Comparison of ENCODE assay signal across 8 mouse cellular contexts in genomic region chr10:23786631-23787038, GRCm38 (mm10). TPM values are rescaled to one million over a fixed set of nuclear protein-coding genes. Genes with fewer than 3 reads are reported as not detected.
DNase-seq lines count a peak whose midpoint lies in the region; ATAC-seq and TF ChIP-seq lines count a peak whose summit lies in the region.
"Not testable (repeated sequence)": the region's sequence is repeated elsewhere in the genome, so short reads cannot be mapped to it uniquely, and the experiment has no call there.

No protein-coding gene starts in this region.

- not testable (repeated sequence) for H3K9me3 ChIP-seq in forebrain, embryonic 12.5 days; heart, embryonic 15.5 days (replicated peaks); intestine, postnatal 0 days (ENCODE audit: control insufficient read depth); limb, embryonic 15.5 days

- ATAC-seq in forebrain, embryonic 12.5 days (ENCODE audit: low FRiP score), result peak; percentile 65
- ATAC-seq in heart, embryonic 15.5 days (replicated peaks; ENCODE audit: insufficient number of reproducible peaks, insufficient read depth, low FRiP score, low read depth), result peak; percentile 14
- peak; percentile 35 for ATAC-seq in intestine, postnatal 0 days
- 0 out of 2 replicates have a peak, but pooled peaks have one; percentile 25 for ATAC-seq in limb, embryonic 15.5 days (ENCODE audit: insufficient number of reproducible peaks, low FRiP score, low TSS enrichment, low read depth)
- peak; percentile 49 for ATAC-seq in megakaryocyte, adult 5-6 weeks (ENCODE audit: poor library complexity, severe bottlenecking)

- TF ChIP-seq POLR2A in bone marrow macrophage, adult 2 months (IDR thresholded peaks at IDR 0.05; ENCODE audit: borderline replicate concordance, low read depth, low read length); olfactory bulb, adult 2 months (IDR thresholded peaks at IDR 0.05; ENCODE audit: insufficient read depth, low read depth, low read length): not testable (repeated sequence)

- not testable (repeated sequence) for H3K4me1 ChIP-seq in bone marrow macrophage, adult 2 months (ENCODE audit: control insufficient read depth, insufficient read depth, low read length); intestine, postnatal 0 days (replicated peaks; ENCODE audit: control insufficient read depth, insufficient read depth, low read length); olfactory bulb, adult 2 months (ENCODE audit: control insufficient read depth, insufficient read depth, low read length)
- H3K4me1 ChIP-seq in forebrain, embryonic 12.5 days, result peaks cover 20% of the 10 kb centered on the region
- H3K4me1 ChIP-seq in heart, embryonic 15.5 days (replicated peaks), result peaks cover 35% of the 10 kb centered on the region
- H3K4me1 ChIP-seq in limb, embryonic 15.5 days, result peaks cover 27% of the 10 kb centered on the region

- peak overlapping the region; percentile 77 for H3K27ac ChIP-seq in bone marrow macrophage, adult 2 months (ENCODE audit: insufficient read depth, low read depth, low read length)
- H3K27ac ChIP-seq in forebrain, embryonic 12.5 days, result peak overlapping the region; percentile 59; the same call in 1 of the 2 replicates
- peak overlapping the region; percentile 72 for H3K27ac ChIP-seq in heart, embryonic 15.5 days
- H3K27ac ChIP-seq in intestine, postnatal 0 days (ENCODE audit: low read depth, low read length), result peak overlapping the region; percentile 58; the same call in 1 of the 2 replicates
- H3K27ac ChIP-seq in limb, embryonic 15.5 days, result peak overlapping the region; percentile 71
- peak overlapping the region; percentile 32; the same call in 1 of the 2 replicates for H3K27ac ChIP-seq in olfactory bulb, adult 2 months (ENCODE audit: insufficient read depth, low read depth, low read length)

- TF ChIP-seq CTCF in bone marrow macrophage, adult 2 months (IDR thresholded peaks at IDR 0.05; ENCODE audit: low read depth, low read length); intestine, postnatal 0 days (IDR thresholded peaks at IDR 0.05; ENCODE audit: low read depth); olfactory bulb, adult 2 months (IDR thresholded peaks at IDR 0.05; ENCODE audit: insufficient read depth, low read depth, low read length): not testable (repeated sequence)

- H3K4me3 ChIP-seq in bone marrow macrophage, adult 2 months (ENCODE audit: insufficient read depth, low read length), result peak overlapping the region; percentile 88
- H3K4me3 ChIP-seq in forebrain, embryonic 12.5 days (replicated peaks), result peak overlapping the region; percentile 85
- H3K4me3 ChIP-seq in heart, embryonic 15.5 days, result peak overlapping the region; percentile 96
- peak overlapping the region; percentile 72 for H3K4me3 ChIP-seq in intestine, postnatal 0 days (ENCODE audit: low read depth, low read length)
- peak overlapping the region; percentile 85 for H3K4me3 ChIP-seq in limb, embryonic 15.5 days
- H3K4me3 ChIP-seq in olfactory bulb, adult 2 months (ENCODE audit: insufficient read depth, low read depth, low read length), result peak overlapping the region; percentile 70

- peak; percentile 24 for DNase-seq in 3T3-L1 (ENCODE audit: low read depth, low spot score)

- H3K36me3 ChIP-seq in forebrain, embryonic 12.5 days (replicated peaks), result peaks cover 35% of the 10 kb centered on the region
- peaks cover 27% of the 10 kb centered on the region for H3K36me3 ChIP-seq in heart, embryonic 15.5 days
- peaks cover 23% of the 10 kb centered on the region for H3K36me3 ChIP-seq in intestine, postnatal 0 days (ENCODE audit: control insufficient read depth, insufficient read depth)
- H3K36me3 ChIP-seq in limb, embryonic 15.5 days, result peaks cover 36% of the 10 kb centered on the region

- peak overlapping the region; percentile 88 for H3K9ac ChIP-seq in forebrain, embryonic 12.5 days
- H3K9ac ChIP-seq in heart, embryonic 15.5 days, result peak overlapping the region; percentile 98
- peak overlapping the region; percentile 78 for H3K9ac ChIP-seq in intestine, postnatal 0 days (ENCODE audit: low read depth, low read length)
- peak overlapping the region; percentile 84 for H3K9ac ChIP-seq in limb, embryonic 15.5 days

- WGBS in forebrain, embryonic 12.5 days, result under 1% methylated on average over 23 of the region's 23 CpGs
- WGBS in heart, embryonic 15.5 days, result under 1% methylated on average over 23 of the region's 23 CpGs
- WGBS in intestine, postnatal 0 days, result under 1% methylated on average over 23 of the region's 23 CpGs
- WGBS in limb, embryonic 15.5 days, result under 1% methylated on average over 23 of the region's 23 CpGs
- under 1% methylated on average over 23 of the region's 23 CpGs for WGBS in olfactory bulb, adult 2 months

- not testable (repeated sequence) for H3K27me3 ChIP-seq in forebrain, embryonic 12.5 days; heart, embryonic 15.5 days; intestine, postnatal 0 days (replicated peaks; ENCODE audit: control insufficient read depth, insufficient read depth, low read length); limb, embryonic 15.5 days

- H3K4me2 ChIP-seq in forebrain, embryonic 12.5 days, result peak overlapping the region; percentile 92
- peak overlapping the region; percentile 76 for H3K4me2 ChIP-seq in heart, embryonic 15.5 days
- peak overlapping the region; percentile 67 for H3K4me2 ChIP-seq in intestine, postnatal 0 days (replicated peaks; ENCODE audit: low read depth)
- peak overlapping the region; percentile 60 for H3K4me2 ChIP-seq in limb, embryonic 15.5 days

RNA-seq across cellular contexts. Expression of gene Rps12, which starts 0.4 kb away (rescaled TPM):
- 182 and 264 TPM in 2 replicates for polyA plus RNA-seq in bone marrow macrophage, adult 2 months (2012; ENCODE audit: insufficient read depth, insufficient read length, missing spikeins)
- 117 and 131 TPM in 2 replicates for polyA plus RNA-seq in forebrain, embryonic 12.5 days (2016; fragmentation: Nextera tagmentation; extraction: Ambion mirVana)
- polyA plus RNA-seq in heart, embryonic 15.5 days (2015; fragmentation: Nextera tagmentation; extraction: Ambion mirVana), result 89.3 and 90.3 TPM in 2 replicates
- polyA plus RNA-seq in intestine, postnatal 0 days (2015; fragmentation: Nextera tagmentation; extraction: Ambion mirVana), result 144 and 151 TPM in 2 replicates
- 171 and 214 TPM in 2 replicates for polyA plus RNA-seq in limb, embryonic 15.5 days (2015; fragmentation: Nextera tagmentation; extraction: Ambion mirVana)
- total RNA-seq in megakaryocyte, adult 5-6 weeks (2015), result 3,100 and 3,214 TPM in 2 replicates
- total RNA-seq in megakaryocyte, adult 5-6 weeks (2017), result 812 and 986 TPM in 2 replicates
- polyA plus RNA-seq in olfactory bulb, adult 2 months (2012; ENCODE audit: insufficient read depth, insufficient read length, low replicate concordance, missing spikeins), result not detected in 2 replicates

RNA-seq across cellular contexts. Expression of gene Slc18b1, which starts 10.2 kb away (rescaled TPM):
- polyA plus RNA-seq in bone marrow macrophage, adult 2 months (2012; ENCODE audit: insufficient read depth, insufficient read length, missing spikeins), result 1.0 and 6.7 TPM in 2 replicates
- polyA plus RNA-seq in forebrain, embryonic 12.5 days (2016; fragmentation: Nextera tagmentation; extraction: Ambion mirVana), result 16.6 and 17.2 TPM in 2 replicates
- 8.0 and 8.9 TPM in 2 replicates for polyA plus RNA-seq in heart, embryonic 15.5 days (2015; fragmentation: Nextera tagmentation; extraction: Ambion mirVana)
- 12.9 and 14.0 TPM in 2 replicates for polyA plus RNA-seq in intestine, postnatal 0 days (2015; fragmentation: Nextera tagmentation; extraction: Ambion mirVana)
- polyA plus RNA-seq in limb, embryonic 15.5 days (2015; fragmentation: Nextera tagmentation; extraction: Ambion mirVana), result 14.2 and 16.0 TPM in 2 replicates
- total RNA-seq in megakaryocyte, adult 5-6 weeks (2015), result 0.18 and 0.34 TPM in 2 replicates
- 0.37 TPM in 1 of 2 replicates, not detected in the other for total RNA-seq in megakaryocyte, adult 5-6 weeks (2017)
- not detected in 2 replicates for polyA plus RNA-seq in olfactory bulb, adult 2 months (2012; ENCODE audit: insufficient read depth, insufficient read length, low replicate concordance, missing spikeins)

Comparison
In these comparisons a context has a peak if more than half of its experiments do, and no peak if none do; other contexts are left out.
1. Peak in every context shown above with its lines: DNase-seq, ATAC-seq, H3K4me3 ChIP-seq and H3K27ac ChIP-seq.
2. ATAC-seq: peak in every context shown above with its lines; median percentile 65 in forebrain, embryonic 12.5 days; 49 in megakaryocyte, adult 5-6 weeks; 35 in intestine, postnatal 0 days; 25 in limb, embryonic 15.5 days; 14 in heart, embryonic 15.5 days.